Mouse (Mus musculus) hindbrain, embryonic 10.5 days (tissue): ENCODE measurements around the gene Ano10. TPM values are rescaled to one million over a fixed set of nuclear protein-coding genes. Genes with fewer than 3 reads are reported as not detected.
A peak's percentile ranks its signal among the peaks of the same experiment; 100 is the strongest.

Experiments used
- DNase-seq: peaks from one replicate; pipeline ENCODE4 v3.0.0-alpha.2; 2017; ENCODE audit warnings: low spot score
- H3K27ac ChIP-seq: fragments of 300-500 bp; sonication (generic); 2 replicates; pipeline ENCODE4 v1.5.1; 2016; ENCODE audit warnings: mild to moderate bottlenecking, moderate library complexity
- H3K27me3 ChIP-seq: fragments of 300-500 bp; sonication (generic); 2 replicates; pipeline ENCODE4 v1.6.1; 2016; ENCODE audit warnings: mild to moderate bottlenecking; ENCODE audit not compliant: poor library complexity, insufficient read depth, severe bottlenecking
- H3K36me3 ChIP-seq: fragments of 300-500 bp; sonication (generic); 2 replicates; pipeline ENCODE4 v1.6.1; 2016; ENCODE audit warnings: mild to moderate bottlenecking, moderate library complexity
- H3K4me1 ChIP-seq: fragments of 300-500 bp; sonication (generic); replicated peaks from 2 replicates; pipeline ENCODE4 v1.6.1; 2016; ENCODE audit warnings: mild to moderate bottlenecking
- H3K4me3 ChIP-seq: fragments of 300-500 bp; sonication (generic); 2 replicates; pipeline ENCODE4 v1.5.1; 2016; ENCODE audit warnings: mild to moderate bottlenecking, moderate library complexity
- H3K9me3 ChIP-seq: fragments of 300-500 bp; sonication (generic); 2 replicates; pipeline ENCODE4 v1.6.1; 2016; ENCODE audit warnings: mild to moderate bottlenecking, moderate library complexity
- WGBS: fragments of 180-500 bp; shearing (Covaris S2); methylation state at CpG from one replicate; pipeline ENCODE4 v1.1.7; 2016; 5-methylcytosine and 5-hydroxymethylcytosine counted together
- polyA plus RNA-seq: library from polyadenylated mRNA; unstranded; fragments of >200 nt; fragmentation: Nextera tagmentation; extraction: Ambion mirVana; gene quantifications from 2 replicates; pipeline ENCODE4 v1.2.1, GENCODE M21; 2016

The Ano10 gene
- polyA plus RNA-seq, 1 experiment from 2014 or later = 46.9 TPM

- WGBS = 12% methylated on average over 4 of the region's 4 CpGs
- no peak for DNase-seq
- Histone ChIP-seq H3K4me3 (no peak overlapping the region), H3K36me3 (no peaks in the 10 kb centered on the region), H3K4me1 (peaks cover 38% of the 10 kb centered on the region), H3K9me3 (no peaks in the 10 kb centered on the region), H3K27ac (peak overlapping the region; percentile 71), H3K27me3 (no peaks in the 10 kb centered on the region)
Observed at GRCm38 (mm10) chr9:122285833-122286310, 8.4 kb downstream of the Ano10 start.

GRCm38 (mm10) chr9:122285146-122285832, 8.9 kb downstream of the Ano10 start:
- DNase-seq = peak; percentile 73
- Histone ChIP-seq H3K4me1 (peaks cover 38% of the 10 kb centered on the region), H3K27me3 (no peaks in the 10 kb centered on the region), H3K9me3 (no peaks in the 10 kb centered on the region), H3K27ac (peak overlapping the region; percentile 71), H3K36me3 (no peaks in the 10 kb centered on the region), H3K4me3 (no peak overlapping the region)
- WGBS = 8% methylated on average over 8 of the region's 11 CpGs

- 29% methylated on average over 2 of the region's 2 CpGs for WGBS
- no peak overlapping the region for H3K27ac ChIP-seq
- no peaks in the 10 kb centered on the region for H3K9me3 ChIP-seq
- H3K27me3 ChIP-seq = no peaks in the 10 kb centered on the region
- DNase-seq = no peak
- peaks cover 38% of the 10 kb centered on the region for H3K4me1 ChIP-seq
- no peak overlapping the region for H3K4me3 ChIP-seq
- no peaks in the 10 kb centered on the region for H3K36me3 ChIP-seq
Observed at GRCm38 (mm10) chr9:122284696-122285095, 9.5 kb downstream of the Ano10 start.

- Histone ChIP-seq H3K36me3 (peaks cover 11% of the 10 kb centered on the region), H3K27ac (no peak overlapping the region), H3K4me1 (peaks cover 21% of the 10 kb centered on the region), H3K27me3 (no peaks in the 10 kb centered on the region), H3K4me3 (no peak overlapping the region), H3K9me3 (no peaks in the 10 kb centered on the region)
- no peak for DNase-seq
- WGBS = 93% methylated on average over 4 of the region's 4 CpGs
Observed at GRCm38 (mm10) chr9:122281004-122281403, 13.2 kb downstream of the Ano10 start.

GRCm38 (mm10) chr9:122276665-122277064, 17.6 kb downstream of the Ano10 start:
- 89% methylated on average over 2 of the region's 2 CpGs for WGBS
- Histone ChIP-seq H3K9me3 (no peaks in the 10 kb centered on the region), H3K27ac (no peak overlapping the region), H3K27me3 (no peaks in the 10 kb centered on the region), H3K36me3 (peaks cover 48% of the 10 kb centered on the region), H3K4me1 (no peaks in the 10 kb centered on the region), H3K4me3 (no peak overlapping the region)
- no peak for DNase-seq

GRCm38 (mm10) chr9:122276134-122276533, 18.1 kb downstream of the Ano10 start:
- no peak overlapping the region for H3K27ac ChIP-seq
- no peak for DNase-seq
- H3K4me1 ChIP-seq = no peaks in the 10 kb centered on the region
- H3K36me3 ChIP-seq = peaks cover 48% of the 10 kb centered on the region
- no peaks in the 10 kb centered on the region for H3K27me3 ChIP-seq
- no peak overlapping the region for H3K4me3 ChIP-seq
- no peaks in the 10 kb centered on the region for H3K9me3 ChIP-seq
- WGBS = 92% methylated on average over 4 of the region's 4 CpGs

- H3K36me3 ChIP-seq = peaks cover 56% of the 10 kb centered on the region
- DNase-seq = no peak
- 67% methylated on average over 4 of the region's 4 CpGs for WGBS
Observed at GRCm38 (mm10) chr9:122274346-122274745, 19.9 kb downstream of the Ano10 start.

GRCm38 (mm10) chr9:122273879-122274278, 20.3 kb downstream of the Ano10 start:
- DNase-seq = no peak
- Histone ChIP-seq H3K27me3 (no peaks in the 10 kb centered on the region), H3K4me3 (no peak overlapping the region), H3K4me1 (no peaks in the 10 kb centered on the region), H3K9me3 (no peaks in the 10 kb centered on the region), H3K36me3 (peaks cover 56% of the 10 kb centered on the region), H3K27ac (no peak overlapping the region)
- WGBS = 90% methylated on average over 4 of the region's 4 CpGs

More at GRCm38 (mm10) chr9:122274346-122274745, 19.9 kb downstream of the Ano10 start:
- no peaks in the 10 kb centered on the region for H3K4me1 ChIP-seq
- no peaks in the 10 kb centered on the region for H3K27me3 ChIP-seq
- no peaks in the 10 kb centered on the region for H3K9me3 ChIP-seq
- H3K27ac ChIP-seq = no peak overlapping the region
- no peak overlapping the region for H3K4me3 ChIP-seq

- no peaks in the 10 kb centered on the region for H3K9me3 ChIP-seq
- no peaks in the 10 kb centered on the region for H3K27me3 ChIP-seq
- no peak overlapping the region for H3K27ac ChIP-seq
- DNase-seq = no peak
- no peak overlapping the region for H3K4me3 ChIP-seq
- 79% methylated on average over 4 of the region's 4 CpGs for WGBS
- no peaks in the 10 kb centered on the region for H3K4me1 ChIP-seq
- H3K36me3 ChIP-seq = peaks cover 65% of the 10 kb centered on the region
Observed at GRCm38 (mm10) chr9:122271866-122272265, 22.4 kb downstream of the Ano10 start.

- Histone ChIP-seq H3K27ac (no peak overlapping the region), H3K9me3 (no peaks in the 10 kb centered on the region), H3K4me3 (no peak overlapping the region), H3K27me3 (no peaks in the 10 kb centered on the region), H3K4me1 (no peaks in the 10 kb centered on the region), H3K36me3 (peaks cover 64% of the 10 kb centered on the region)
- DNase-seq = no peak
- WGBS = 91% methylated on average over 3 of the region's 3 CpGs
Observed at GRCm38 (mm10) chr9:122271318-122271717, 22.9 kb downstream of the Ano10 start.

- no peak overlapping the region for H3K4me3 ChIP-seq
- no peaks in the 10 kb centered on the region for H3K27me3 ChIP-seq
- H3K9me3 ChIP-seq = no peaks in the 10 kb centered on the region
- H3K36me3 ChIP-seq = peaks cover 66% of the 10 kb centered on the region
- DNase-seq = no peak
- no peaks in the 10 kb centered on the region for H3K4me1 ChIP-seq
- WGBS = 91% methylated on average over 10 of the region's 10 CpGs
- H3K27ac ChIP-seq = no peak overlapping the region
Observed at GRCm38 (mm10) chr9:122270913-122271312, 23.3 kb downstream of the Ano10 start.

GRCm38 (mm10) chr9:122269256-122270041, 24.8 kb downstream of the Ano10 start:
- Histone ChIP-seq H3K4me1 (no peaks in the 10 kb centered on the region), H3K27me3 (no peaks in the 10 kb centered on the region), H3K36me3 (peaks cover 68% of the 10 kb centered on the region), H3K4me3 (no peak overlapping the region), H3K27ac (no peak overlapping the region), H3K9me3 (no peaks in the 10 kb centered on the region)
- WGBS = 87% methylated on average over 3 of the region's 3 CpGs
- no peak for DNase-seq

GRCm38 (mm10) chr9:122265526-122266210, 28.6 kb downstream of the Ano10 start:
- Histone ChIP-seq H3K27me3 (no peaks in the 10 kb centered on the region), H3K4me1 (no peaks in the 10 kb centered on the region), H3K4me3 (no peak overlapping the region), H3K9me3 (no peaks in the 10 kb centered on the region), H3K27ac (no peak overlapping the region), H3K36me3 (peaks cover 62% of the 10 kb centered on the region)
- no peak for DNase-seq
- WGBS = 89% methylated on average over 10 of the region's 10 CpGs
